Mouse (Mus musculus): ENCODE data around the gene Olfr792.

The Olfr792 gene

DNA sequence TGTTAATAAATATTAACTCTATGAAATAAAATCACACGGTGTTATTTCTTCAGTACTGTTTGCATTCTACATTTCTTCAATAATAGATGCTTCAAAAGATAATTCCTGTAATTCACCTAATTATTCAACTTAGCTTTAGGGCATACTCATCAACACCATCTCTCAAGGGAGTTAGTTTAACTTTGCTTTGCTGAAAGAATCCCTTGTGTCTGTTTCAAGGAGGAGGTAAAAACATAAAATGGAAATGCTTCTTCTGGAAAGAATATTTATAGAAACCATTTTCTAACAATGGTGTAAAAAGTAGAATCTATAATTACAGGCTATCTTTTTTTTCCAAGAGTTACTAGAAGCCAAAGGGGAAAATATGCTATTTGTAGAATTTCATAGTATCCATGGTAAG is at the start of gene Olfr792:
Gene Olfr792 (plus strand): TSS at position 301 of the 400 bp plus-strand sequence.
- DNase-seq (ENCODE audit: low spot score): no peak

- no peak for DNase-seq (ENCODE audit: low spot score)
These were observed 48.9 kb upstream of the Olfr792 start for GRCm38 (mm10) chr10:129490101-129490500.

- no peak for DNase-seq (ENCODE audit: low spot score)
These were observed 40.8 kb upstream of the Olfr792 start, which contains the start of gene Olfr790 for GRCm38 (mm10) chr10:129498192-129498591. TSS of gene Olfr790 (plus strand) at chr10:129498492.

GRCm38 (mm10) chr10:129521492-129521891 is 17.5 kb upstream of the Olfr792 start, which contains the start of gene Olfr791:
TSS of gene Olfr791 (plus strand) at chr10:129521792.
- DNase-seq (ENCODE audit: low spot score): no peak

- no peak for DNase-seq (ENCODE audit: low spot score)
These were observed 10.4 kb downstream of the Olfr792 start for GRCm38 (mm10) chr10:129549354-129549753.

DNA sequence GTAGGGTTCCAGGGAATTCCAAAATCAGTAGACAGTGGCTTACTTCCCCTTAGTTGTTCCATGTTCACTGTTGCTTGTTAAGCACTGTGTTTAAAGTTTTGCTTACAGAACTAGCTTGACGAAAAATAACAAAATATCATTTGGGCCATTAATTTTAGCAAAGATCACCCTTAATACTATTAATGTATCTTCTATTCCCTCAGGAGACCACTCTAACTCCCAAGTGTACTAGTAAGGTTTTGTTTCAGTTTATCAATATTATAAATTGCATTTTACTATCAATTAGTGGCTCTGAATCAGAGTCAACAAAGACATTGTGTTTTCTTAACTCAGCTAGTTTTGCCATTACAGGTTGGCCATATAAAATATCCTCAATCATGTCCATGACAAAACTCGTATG is 28.4 kb downstream of the Olfr792 start, which contains the start of gene Olfr794:
Gene Olfr794 (plus strand): TSS at position 301 of the 400 bp plus-strand sequence.
- DNase-seq (ENCODE audit: low spot score): no peak

DNA sequence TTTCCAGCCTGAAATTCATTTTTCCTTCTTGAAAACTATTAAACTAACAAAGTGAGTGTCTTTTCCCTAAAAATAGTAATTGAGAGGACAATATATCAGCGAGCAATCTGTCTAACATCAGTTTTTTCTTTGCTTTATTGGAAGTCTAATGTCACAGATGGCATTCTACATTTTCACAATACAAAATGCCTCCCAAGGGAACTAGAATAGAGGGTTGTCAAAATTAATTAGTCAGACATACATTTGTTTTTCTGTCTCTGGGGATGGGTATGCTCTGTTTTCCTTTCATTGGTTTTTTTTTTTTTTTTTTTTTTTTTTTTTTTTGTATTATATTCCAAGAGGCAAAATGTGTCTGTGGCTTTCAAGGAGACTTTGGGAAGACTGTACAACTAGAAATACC is 38.1 kb downstream of the Olfr792 start:
- no peak for DNase-seq (ENCODE audit: low spot score)

Data from yolk sac, embryonic 10.5 days (tissue).